Mouse (Mus musculus): ENCODE results near the gene Mecom.
"Not testable (repeated sequence)": the region's sequence is repeated elsewhere in the genome, so short reads cannot be mapped to it uniquely, and the experiment has no call there.

Gene Mecom

GRCm38 (mm10) chr3:30445247-30445969 lies 102.4 kb downstream of the Mecom start:
- no peak for DNase-seq (ENCODE audit: low spot score in 2 of 2)

GRCm38 (mm10) chr3:30441646-30442045 lies 106.2 kb downstream of the Mecom start:
- DNase-seq (ENCODE audit: low spot score in 2 of 2), result no peak

- no peak for DNase-seq (ENCODE audit: low spot score in 2 of 2)
Measured at GRCm38 (mm10) chr3:30438007-30438406, 109.8 kb downstream of the Mecom start.

- DNase-seq (ENCODE audit: low spot score in 2 of 2), result no peak
Measured at GRCm38 (mm10) chr3:30436561-30436960, 111.2 kb downstream of the Mecom start.

- no peak for DNase-seq (ENCODE audit: low spot score in 2 of 2)
Measured at GRCm38 (mm10) chr3:30436131-30436530, 111.7 kb downstream of the Mecom start.

- DNase-seq (ENCODE audit: low spot score in 2 of 2), result no peak
Measured at GRCm38 (mm10) chr3:30428877-30429276, 118.9 kb downstream of the Mecom start.

GRCm38 (mm10) chr3:30424036-30424435 lies 123.8 kb downstream of the Mecom start:
- no peak for DNase-seq (ENCODE audit: low spot score in 2 of 2)

- DNase-seq (ENCODE audit: low spot score in 2 of 2), result not testable (repeated sequence)
Measured at GRCm38 (mm10) chr3:30421948-30422347, 125.9 kb downstream of the Mecom start.

GRCm38 (mm10) chr3:30420899-30421298 lies 126.9 kb downstream of the Mecom start:
- DNase-seq (ENCODE audit: low spot score in 2 of 2), result no peak

GRCm38 (mm10) chr3:30414173-30414572 lies 133.6 kb downstream of the Mecom start:
- DNase-seq (ENCODE audit: low spot score in 2 of 2), result no peak

- no peak for DNase-seq (ENCODE audit: low spot score in 2 of 2)
Measured at GRCm38 (mm10) chr3:30410778-30411177, 137.0 kb downstream of the Mecom start.

- no peak for DNase-seq (ENCODE audit: low spot score in 2 of 2)
Measured at GRCm38 (mm10) chr3:30404821-30405220, 143.0 kb downstream of the Mecom start.

- no peak for DNase-seq (ENCODE audit: low spot score in 2 of 2)
Measured at GRCm38 (mm10) chr3:30398911-30399310, 148.9 kb downstream of the Mecom start.

GRCm38 (mm10) chr3:30394911-30395310 lies 152.9 kb downstream of the Mecom start:
- DNase-seq (ENCODE audit: low spot score in 2 of 2), result no peak

- DNase-seq (ENCODE audit: low spot score in 2 of 2), result no peak
Measured at GRCm38 (mm10) chr3:30392662-30393061, 155.1 kb downstream of the Mecom start.

- no peak for DNase-seq (ENCODE audit: low spot score in 2 of 2)
Measured at GRCm38 (mm10) chr3:30392218-30392617, 155.6 kb downstream of the Mecom start.

GRCm38 (mm10) chr3:30390346-30390745 lies 157.5 kb downstream of the Mecom start:
- DNase-seq (ENCODE audit: low spot score in 2 of 2), result no peak

GRCm38 (mm10) chr3:30380273-30380672 lies 167.5 kb downstream of the Mecom start:
- no peak for DNase-seq (ENCODE audit: low spot score in 2 of 2)

GRCm38 (mm10) chr3:30379301-30379700 lies 168.5 kb downstream of the Mecom start:
- DNase-seq (ENCODE audit: low spot score in 2 of 2), result no peak

GRCm38 (mm10) chr3:30371472-30371871 lies 176.3 kb downstream of the Mecom start:
- no peak for DNase-seq (ENCODE audit: low spot score in 2 of 2)

- DNase-seq (ENCODE audit: low spot score in 2 of 2), result no peak
Measured at GRCm38 (mm10) chr3:30370860-30371455, 176.8 kb downstream of the Mecom start.

- no peak for DNase-seq (ENCODE audit: low spot score in 2 of 2)
Measured at GRCm38 (mm10) chr3:30366621-30367020, 181.2 kb downstream of the Mecom start.

GRCm38 (mm10) chr3:30361190-30361589 lies 186.6 kb downstream of the Mecom start:
- no peak for DNase-seq (ENCODE audit: low spot score in 2 of 2)

All from frontal cortex, postnatal 25 days (tissue).